Mouse (Mus musculus): ENCODE measurements around the gene Gaa. TPM values are rescaled to one million over a fixed set of nuclear protein-coding genes. Genes with fewer than 3 reads are reported as not detected.

The Gaa gene
- 74.7 and 85.1 TPM in 2 replicates for polyA plus RNA-seq (2015; fragmentation: Nextera tagmentation; extraction: Ambion mirVana)

DNA sequence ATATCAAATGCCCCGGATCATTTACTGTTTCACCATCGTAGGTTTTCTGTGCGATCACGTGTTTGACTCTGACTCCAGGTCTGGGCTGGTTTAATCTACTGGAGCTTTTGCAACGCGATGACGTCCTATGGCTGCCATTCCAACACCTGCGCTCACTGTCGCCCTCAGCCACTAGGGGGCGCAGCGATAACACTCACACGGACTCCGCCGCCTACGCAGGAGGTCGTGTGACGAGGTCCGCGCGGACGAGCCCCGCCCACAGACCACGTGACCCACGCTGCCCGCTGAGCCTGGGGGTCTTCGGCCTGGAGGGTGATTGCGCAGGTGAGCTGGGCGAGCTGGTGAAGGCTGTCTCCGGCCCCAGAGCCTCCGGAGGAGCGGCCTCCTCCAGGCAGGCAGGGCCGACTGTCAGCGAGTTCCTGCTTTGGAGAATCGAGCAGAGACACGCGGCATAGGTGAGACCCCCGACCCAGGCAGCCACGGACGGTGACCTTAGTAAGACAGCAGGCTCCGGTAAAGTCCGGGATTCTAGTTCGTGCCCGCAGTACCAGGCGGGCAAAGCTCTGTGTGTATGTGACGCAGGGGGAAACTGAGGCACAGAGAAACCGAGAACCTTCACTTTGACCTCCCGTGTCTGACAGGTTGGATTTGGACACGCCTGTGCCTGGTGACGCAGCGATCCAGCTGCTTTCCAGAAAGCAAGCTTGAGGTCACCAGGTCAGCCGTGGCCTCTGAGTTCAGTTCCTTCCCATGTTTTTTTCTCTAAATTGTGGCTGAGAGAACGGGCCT is at the start of gene Gaa:
Gene Gaa (plus strand): TSS at position 120 of the 789 bp plus-strand sequence.
- 2% methylated on average over 52 of the region's 52 CpGs for WGBS
- H3K4me1 ChIP-seq (ENCODE audit: control insufficient read depth, insufficient read depth, low read length): peaks cover 8% of the 10 kb centered on the region
- no peaks in the 10 kb centered on the region for H3K36me3 ChIP-seq (ENCODE audit: control insufficient read depth, insufficient read depth, low read length)
- H3K9me3 ChIP-seq (replicated peaks; ENCODE audit: control insufficient read depth, low read length): no peaks in the 10 kb centered on the region
- H3K4me3 ChIP-seq (replicated peaks; ENCODE audit: low read length): peak within 1 kb of the TSS; percentile 74
- H3K4me2 ChIP-seq (ENCODE audit: low read depth, low read length): peak within 1 kb of the TSS; percentile 69
- ATAC-seq (ENCODE audit: insufficient read depth, low FRiP score): peak; percentile 90
- peak within 1 kb of the TSS; percentile 83 for H3K9ac ChIP-seq (ENCODE audit: low read length)
- no peaks in the 10 kb centered on the region for H3K27me3 ChIP-seq (ENCODE audit: control insufficient read depth, insufficient read depth, low read length)
- peak within 1 kb of the TSS; percentile 44; the same call in 1 of the 2 replicates for H3K27ac ChIP-seq (ENCODE audit: low read length)

- WGBS: 32% methylated on average over 17 of the region's 17 CpGs
Measured at GRCm38 (mm10) chr11:119219816-119220465, 47.7 kb upstream of the Gaa start.

GRCm38 (mm10) chr11:119221812-119222510 is 45.7 kb upstream of the Gaa start:
- no peaks in the 10 kb centered on the region for H3K36me3 ChIP-seq (ENCODE audit: control insufficient read depth, insufficient read depth, low read length)
- H3K9ac ChIP-seq (ENCODE audit: low read length): no peak overlapping the region
- no peaks in the 10 kb centered on the region for H3K27me3 ChIP-seq (ENCODE audit: control insufficient read depth, insufficient read depth, low read length)
- no peak overlapping the region for H3K4me3 ChIP-seq (replicated peaks; ENCODE audit: low read length)
- ATAC-seq (ENCODE audit: insufficient read depth, low FRiP score): no peak
- H3K9me3 ChIP-seq (replicated peaks; ENCODE audit: control insufficient read depth, low read length): no peaks in the 10 kb centered on the region
- no peak overlapping the region for H3K4me2 ChIP-seq (ENCODE audit: low read depth, low read length)
- peaks cover 23% of the 10 kb centered on the region for H3K4me1 ChIP-seq (ENCODE audit: control insufficient read depth, insufficient read depth, low read length)
- no peak overlapping the region for H3K27ac ChIP-seq (ENCODE audit: low read length)
- WGBS: 53% methylated on average over 10 of the region's 11 CpGs

More at GRCm38 (mm10) chr11:119219816-119220465, 47.7 kb upstream of the Gaa start:
- H3K36me3 ChIP-seq (ENCODE audit: control insufficient read depth, insufficient read depth, low read length): no peaks in the 10 kb centered on the region
- 0 out of 2 replicates have a peak overlapping the region, but pooled peaks have one; percentile 1 for H3K4me2 ChIP-seq (ENCODE audit: low read depth, low read length)
- no peak overlapping the region for H3K27ac ChIP-seq (ENCODE audit: low read length)
- no peaks in the 10 kb centered on the region for H3K9me3 ChIP-seq (replicated peaks; ENCODE audit: control insufficient read depth, low read length)
- H3K9ac ChIP-seq (ENCODE audit: low read length): peak overlapping the region; percentile 29
- peaks cover 39% of the 10 kb centered on the region for H3K4me1 ChIP-seq (ENCODE audit: control insufficient read depth, insufficient read depth, low read length)
- no peaks in the 10 kb centered on the region for H3K27me3 ChIP-seq (ENCODE audit: control insufficient read depth, insufficient read depth, low read length)
- H3K4me3 ChIP-seq (replicated peaks; ENCODE audit: low read length): no peak overlapping the region
- ATAC-seq (ENCODE audit: insufficient read depth, low FRiP score): no peak

GRCm38 (mm10) chr11:119223124-119223890 is 44.4 kb upstream of the Gaa start:
- Histone ChIP-seq H3K27me3 (ENCODE audit: control insufficient read depth, insufficient read depth, low read length) (no peaks in the 10 kb centered on the region), H3K36me3 (ENCODE audit: control insufficient read depth, insufficient read depth, low read length) (no peaks in the 10 kb centered on the region), H3K4me3 (replicated peaks; ENCODE audit: low read length) (no peak overlapping the region), H3K4me1 (ENCODE audit: control insufficient read depth, insufficient read depth, low read length) (peaks cover 26% of the 10 kb centered on the region), H3K9ac (ENCODE audit: low read length) (no peak overlapping the region), H3K9me3 (replicated peaks; ENCODE audit: control insufficient read depth, low read length) (no peaks in the 10 kb centered on the region), H3K4me2 (ENCODE audit: low read depth, low read length) (0 out of 2 replicates have a peak overlapping the region, but pooled peaks have one; percentile 10), H3K27ac (ENCODE audit: low read length) (peak overlapping the region; percentile 75)
- ATAC-seq (ENCODE audit: insufficient read depth, low FRiP score): no peak
- 67% methylated on average over 20 of the region's 20 CpGs for WGBS

- no peaks in the 10 kb centered on the region for H3K36me3 ChIP-seq (ENCODE audit: control insufficient read depth, insufficient read depth, low read length)
- no peak overlapping the region for H3K4me3 ChIP-seq (replicated peaks; ENCODE audit: low read length)
- H3K9me3 ChIP-seq (replicated peaks; ENCODE audit: control insufficient read depth, low read length): no peaks in the 10 kb centered on the region
- WGBS: 90% methylated on average over 6 of the region's 6 CpGs
- no peak overlapping the region for H3K27ac ChIP-seq (ENCODE audit: low read length)
- H3K9ac ChIP-seq (ENCODE audit: low read length): no peak overlapping the region
- peaks cover 31% of the 10 kb centered on the region for H3K4me1 ChIP-seq (ENCODE audit: control insufficient read depth, insufficient read depth, low read length)
- ATAC-seq (ENCODE audit: insufficient read depth, low FRiP score): no peak
- peaks cover 2% of the 10 kb centered on the region; the same call in 1 of the 2 replicates for H3K27me3 ChIP-seq (ENCODE audit: control insufficient read depth, insufficient read depth, low read length)
- no peak overlapping the region for H3K4me2 ChIP-seq (ENCODE audit: low read depth, low read length)
Measured at GRCm38 (mm10) chr11:119224926-119225325, 42.8 kb upstream of the Gaa start.

DNA sequence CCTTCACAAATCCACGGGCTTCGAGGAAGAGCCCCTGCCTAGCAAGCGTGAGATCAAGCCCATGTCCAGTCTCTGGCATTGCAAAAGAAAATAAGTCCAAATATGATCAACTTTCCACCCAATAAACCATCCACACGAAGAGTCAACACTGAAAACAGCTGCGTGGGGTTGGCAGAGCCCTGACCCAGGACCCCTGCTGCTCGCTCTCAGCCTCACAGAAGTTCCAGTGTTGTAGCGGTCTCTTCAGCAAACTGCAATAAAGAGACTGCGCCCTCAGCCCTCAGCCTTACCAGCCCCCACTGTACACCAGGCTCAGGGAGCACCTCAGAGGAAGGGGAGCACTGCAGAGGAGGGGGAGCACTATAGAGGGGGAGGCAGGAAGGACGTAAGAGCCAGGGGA is 42.1 kb upstream of the Gaa start:
- 0 out of 2 replicates have a peak overlapping the region, but pooled peaks have one; percentile 0 for H3K9ac ChIP-seq (ENCODE audit: low read length)

GRCm38 (mm10) chr11:119227591-119227990 is 40.1 kb upstream of the Gaa start:
- H3K27me3 ChIP-seq (ENCODE audit: control insufficient read depth, insufficient read depth, low read length): peaks cover 2% of the 10 kb centered on the region; the same call in 1 of the 2 replicates
- ATAC-seq (ENCODE audit: insufficient read depth, low FRiP score): no peak
- peak overlapping the region; percentile 81 for H3K9ac ChIP-seq (ENCODE audit: low read length)
- H3K27ac ChIP-seq (ENCODE audit: low read length): peak overlapping the region; percentile 56
- peak overlapping the region; percentile 77 for H3K4me3 ChIP-seq (replicated peaks; ENCODE audit: low read length)
- H3K9me3 ChIP-seq (replicated peaks; ENCODE audit: control insufficient read depth, low read length): no peaks in the 10 kb centered on the region
- 1% methylated on average over 12 of the region's 12 CpGs for WGBS
- H3K4me1 ChIP-seq (ENCODE audit: control insufficient read depth, insufficient read depth, low read length): peaks cover 25% of the 10 kb centered on the region
- peak overlapping the region; percentile 95 for H3K4me2 ChIP-seq (ENCODE audit: low read depth, low read length)
- no peaks in the 10 kb centered on the region for H3K36me3 ChIP-seq (ENCODE audit: control insufficient read depth, insufficient read depth, low read length)

More for the DNA sequence above, 42.1 kb upstream of the Gaa start:
- no peaks in the 10 kb centered on the region for H3K9me3 ChIP-seq (replicated peaks; ENCODE audit: control insufficient read depth, low read length)
- no peak overlapping the region for H3K4me2 ChIP-seq (ENCODE audit: low read depth, low read length)
- WGBS: 79% methylated on average over 9 of the region's 9 CpGs
- peaks cover 26% of the 10 kb centered on the region for H3K4me1 ChIP-seq (ENCODE audit: control insufficient read depth, insufficient read depth, low read length)
- H3K4me3 ChIP-seq (replicated peaks; ENCODE audit: low read length): no peak overlapping the region
- no peaks in the 10 kb centered on the region for H3K36me3 ChIP-seq (ENCODE audit: control insufficient read depth, insufficient read depth, low read length)
- H3K27me3 ChIP-seq (ENCODE audit: control insufficient read depth, insufficient read depth, low read length): peaks cover 2% of the 10 kb centered on the region; the same call in 1 of the 2 replicates
- H3K27ac ChIP-seq (ENCODE audit: low read length): no peak overlapping the region
- no peak for ATAC-seq (ENCODE audit: insufficient read depth, low FRiP score)

- ATAC-seq (ENCODE audit: insufficient read depth, low FRiP score): peak; percentile 92
- H3K4me2 ChIP-seq (ENCODE audit: low read depth, low read length): peak within 1 kb of the TSS; percentile 95
- H3K9ac ChIP-seq (ENCODE audit: low read length): peak within 1 kb of the TSS; percentile 81
- H3K36me3 ChIP-seq (ENCODE audit: control insufficient read depth, insufficient read depth, low read length): no peaks in the 10 kb centered on the region
- H3K9me3 ChIP-seq (replicated peaks; ENCODE audit: control insufficient read depth, low read length): no peaks in the 10 kb centered on the region
- peaks cover 2% of the 10 kb centered on the region; the same call in 1 of the 2 replicates for H3K27me3 ChIP-seq (ENCODE audit: control insufficient read depth, insufficient read depth, low read length)
- WGBS: under 1% methylated on average over 57 of the region's 66 CpGs
- peak within 1 kb of the TSS; percentile 56 for H3K27ac ChIP-seq (ENCODE audit: low read length)
- H3K4me3 ChIP-seq (replicated peaks; ENCODE audit: low read length): peak within 1 kb of the TSS; percentile 77
- peaks cover 22% of the 10 kb centered on the region for H3K4me1 ChIP-seq (ENCODE audit: control insufficient read depth, insufficient read depth, low read length)
Measured at GRCm38 (mm10) chr11:119228091-119228781, 39.5 kb upstream of the Gaa start, which contains the start of the genes Tbc1d16 and Ccdc40. Tbc1d16 (minus strand) TSS chr11:119228499. Ccdc40 (plus strand) TSS chr11:119228572.
